Mouse (Mus musculus): Measurements from ENCODE around the gene Cldn10.

DNA sequence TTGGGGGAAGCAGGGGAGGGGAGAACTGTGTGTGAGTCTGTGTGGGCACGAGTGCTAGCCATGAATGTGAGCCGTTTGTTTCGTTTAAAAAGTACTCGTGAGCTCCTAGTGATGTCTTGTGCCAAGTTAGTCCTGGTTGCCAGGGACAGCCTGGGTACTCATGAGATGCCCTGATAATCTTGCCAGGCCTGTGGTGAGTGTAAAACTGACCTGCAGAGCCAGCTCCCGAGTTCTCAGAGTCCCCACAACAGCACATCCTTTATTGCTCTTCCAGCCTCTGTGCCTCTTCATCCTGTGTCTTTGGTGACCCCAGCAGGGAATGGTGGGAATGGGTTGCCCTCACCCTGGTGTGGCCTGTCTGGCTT, 9.0 kb downstream of the Cldn10 start:
- TF ChIP-seq CTCF (IDR thresholded peaks at IDR 0.05; ENCODE audit: low read depth), result no peak
- no peak for TF ChIP-seq EP300 (optimal IDR thresholded peaks at IDR 0.05)

Measured in stomach, postnatal 0 days (tissue).